Mouse (Mus musculus): ENCODE results near the gene Hist1h2ao.
"Not testable (repeated sequence)": the region's sequence is repeated elsewhere in the genome, so short reads cannot be mapped to it uniquely, and the experiment has no call there.

- TF ChIP-seq CTCF (IDR thresholded peaks at IDR 0.05; ENCODE audit: extremely low read depth, insufficient read length, insufficient replicate concordance, low read depth, low read length); POLR2A (IDR thresholded peaks at IDR 0.05; ENCODE audit: low read depth, low read length): not testable (repeated sequence)
Observed at GRCm38 (mm10) chr13:21803058-21803457, 7.2 kb upstream of the Hist1h2ao start.

Data from small intestine, adult 2 months (tissue).